Mouse (Mus musculus): ENCODE data around the gene Homer3. TPM values are rescaled to one million over a fixed set of nuclear protein-coding genes. Genes with fewer than 3 reads are reported as not detected.

The Homer3 gene
- polyA plus RNA-seq, 1 experiment: 68.5 TPM

DNA sequence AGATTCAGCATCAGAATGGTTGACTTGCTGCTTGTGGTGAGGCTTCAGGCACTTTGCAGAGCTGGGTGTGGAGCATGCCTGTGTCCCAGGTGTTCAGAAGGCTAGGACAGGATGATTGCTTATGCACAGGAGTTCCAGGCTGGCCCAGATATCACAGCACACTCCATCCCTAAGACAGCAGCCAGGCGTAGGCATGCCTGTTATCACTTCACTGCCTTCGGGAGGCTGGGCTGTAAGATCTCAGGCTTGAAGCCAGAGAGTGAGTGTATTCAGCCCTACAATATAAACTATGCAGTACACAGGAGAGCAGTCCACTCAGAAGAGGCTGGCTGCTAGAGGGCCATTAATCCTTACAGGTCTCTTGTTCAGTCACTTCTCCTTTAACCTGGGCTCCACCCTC is 23.6 kb upstream of the Homer3 start:
- no peak for TF ChIP-seq CTCF (IDR thresholded peaks at IDR 0.05; ENCODE audit: borderline replicate concordance, extremely low read depth, insufficient read depth, insufficient read length)
- TF ChIP-seq POLR2A (IDR thresholded peaks at IDR 0.05; ENCODE audit: borderline replicate concordance, extremely low read depth, insufficient read depth, insufficient read length, poor library complexity, severe bottlenecking): no peak
- no peak for DNase-seq (ENCODE audit: low read depth)

DNA sequence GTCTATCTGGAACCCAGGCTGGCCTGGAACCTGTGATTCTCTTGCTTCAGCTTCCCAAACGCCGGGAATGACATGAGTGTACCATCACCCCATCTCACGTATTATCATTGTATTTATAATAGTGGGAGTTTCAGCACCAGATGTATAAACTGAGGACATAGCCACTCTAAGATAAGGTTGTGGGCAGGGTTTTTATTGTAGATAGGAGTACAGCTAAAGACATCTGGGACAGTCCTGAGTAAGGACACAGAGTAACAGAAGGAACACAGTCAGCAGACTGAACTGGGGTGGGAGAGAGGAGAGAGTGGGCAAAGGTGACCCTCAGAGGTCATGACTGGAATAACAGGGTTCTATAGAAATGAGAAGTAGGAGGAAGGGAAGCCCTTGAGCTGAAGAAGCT is 15.0 kb upstream of the Homer3 start:
- TF ChIP-seq CTCF (IDR thresholded peaks at IDR 0.05; ENCODE audit: borderline replicate concordance, extremely low read depth, insufficient read depth, insufficient read length) (no peak), POLR2A (IDR thresholded peaks at IDR 0.05; ENCODE audit: borderline replicate concordance, extremely low read depth, insufficient read depth, insufficient read length, poor library complexity, severe bottlenecking) (no peak)
- DNase-seq (ENCODE audit: low read depth): no peak

DNA sequence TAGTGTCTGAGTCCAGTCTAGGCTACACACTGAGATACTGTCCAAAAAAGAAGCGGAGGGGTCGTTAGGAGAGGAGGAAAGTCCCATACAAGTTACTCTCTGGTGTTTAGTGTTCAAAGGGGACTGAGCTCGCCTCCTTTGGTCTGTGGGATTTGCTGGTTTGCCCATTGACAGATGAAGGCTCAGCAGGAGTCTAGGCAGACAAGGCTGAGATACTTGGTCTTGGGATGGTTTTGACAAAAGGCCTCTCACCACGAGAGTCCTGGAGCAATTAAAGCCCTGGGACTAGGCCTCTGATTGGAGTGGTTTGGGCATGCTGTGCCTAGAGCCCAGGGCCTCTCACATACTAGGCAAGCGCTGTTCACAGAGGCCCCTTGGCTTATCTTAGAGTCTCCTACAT is 14.3 kb upstream of the Homer3 start:
- DNase-seq (ENCODE audit: low read depth): no peak
- TF ChIP-seq POLR2A (IDR thresholded peaks at IDR 0.05; ENCODE audit: borderline replicate concordance, extremely low read depth, insufficient read depth, insufficient read length, poor library complexity, severe bottlenecking) (no peak), CTCF (IDR thresholded peaks at IDR 0.05; ENCODE audit: borderline replicate concordance, extremely low read depth, insufficient read depth, insufficient read length) (no peak)

DNA sequence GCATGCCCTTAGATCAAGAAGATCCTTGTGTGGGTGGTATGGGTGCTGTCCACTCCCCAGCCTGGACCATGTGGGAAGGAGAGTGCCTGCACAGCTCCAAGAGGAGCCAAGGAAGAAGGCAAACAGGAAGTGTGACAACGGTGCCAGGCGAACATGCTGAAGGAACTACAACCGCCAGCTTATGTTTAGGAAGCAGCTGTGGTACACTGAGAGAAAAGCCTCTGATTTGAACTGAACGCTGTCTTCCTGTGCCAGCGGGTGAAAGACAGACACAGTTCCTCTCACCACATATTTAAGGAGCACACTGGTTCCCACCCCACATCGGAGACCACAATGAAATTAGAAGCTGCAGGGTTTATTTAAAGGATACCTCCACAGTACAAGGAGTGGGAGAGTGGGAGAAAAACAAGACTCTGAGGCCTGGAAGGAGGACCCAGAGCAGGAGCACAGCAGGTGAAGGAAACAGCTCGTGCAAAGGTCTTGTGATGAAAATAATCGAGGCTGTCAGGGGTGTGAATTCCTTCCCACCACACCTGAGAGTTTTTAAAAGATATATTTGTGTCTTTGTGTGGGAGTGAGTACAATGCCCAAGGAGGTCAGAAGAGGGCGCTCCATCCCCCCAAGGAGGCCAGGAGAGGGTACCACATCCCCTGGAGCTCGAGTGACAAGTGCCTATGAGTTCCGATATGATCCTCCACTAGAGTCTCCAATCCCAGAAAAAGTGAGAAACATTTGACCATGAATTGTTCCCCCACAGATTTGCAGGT is 13.6 kb upstream of the Homer3 start:
- no peak for DNase-seq (ENCODE audit: low read depth)
- no peak for TF ChIP-seq POLR2A (IDR thresholded peaks at IDR 0.05; ENCODE audit: borderline replicate concordance, extremely low read depth, insufficient read depth, insufficient read length, poor library complexity, severe bottlenecking)
- TF ChIP-seq CTCF (IDR thresholded peaks at IDR 0.05; ENCODE audit: borderline replicate concordance, extremely low read depth, insufficient read depth, insufficient read length): peak; percentile 59; the same call in 1 of the 2 replicates

DNA sequence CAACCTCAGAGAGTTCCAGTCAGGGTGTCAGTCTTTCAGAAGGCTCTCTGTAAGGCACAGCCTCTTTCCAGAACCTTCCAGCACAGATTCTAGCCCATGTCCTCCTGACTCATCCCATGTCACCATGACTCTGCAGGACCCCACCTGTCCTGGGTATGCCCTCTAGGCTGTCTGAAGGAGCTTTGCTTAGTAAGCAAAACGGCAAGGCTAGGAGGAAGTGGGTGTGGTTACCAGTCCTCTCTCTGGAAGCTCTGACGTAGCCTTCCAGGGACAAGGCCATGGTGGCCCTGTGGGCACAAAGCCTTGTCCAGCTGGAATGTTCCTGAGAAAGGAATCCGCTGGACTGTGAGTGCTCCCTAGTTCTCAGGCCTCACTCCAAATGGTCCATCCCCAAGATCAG is 9.7 kb upstream of the Homer3 start:
- TF ChIP-seq POLR2A (IDR thresholded peaks at IDR 0.05; ENCODE audit: borderline replicate concordance, extremely low read depth, insufficient read depth, insufficient read length, poor library complexity, severe bottlenecking): no peak
- no peak for TF ChIP-seq CTCF (IDR thresholded peaks at IDR 0.05; ENCODE audit: borderline replicate concordance, extremely low read depth, insufficient read depth, insufficient read length)
- DNase-seq (ENCODE audit: low read depth): no peak

DNA sequence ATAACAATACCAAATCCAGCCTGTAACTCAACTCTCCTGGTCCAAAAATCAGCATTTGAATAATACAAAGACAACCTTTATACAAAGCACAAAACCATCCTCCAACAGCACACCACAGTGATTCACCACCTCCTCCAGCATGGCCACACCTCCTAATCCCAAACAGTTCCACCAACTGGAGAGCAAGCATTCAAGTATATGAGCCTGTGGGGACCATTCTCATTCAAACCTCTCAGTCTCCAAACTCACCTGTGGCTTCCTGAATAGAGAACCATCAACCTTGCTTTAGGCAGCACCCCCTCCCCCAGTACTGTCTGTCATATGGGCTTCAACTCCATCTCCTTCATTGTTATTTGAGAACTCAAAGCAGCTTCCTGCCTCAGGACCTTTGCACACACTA is 8.3 kb upstream of the Homer3 start:
- no peak for DNase-seq (ENCODE audit: low read depth)
- TF ChIP-seq POLR2A (IDR thresholded peaks at IDR 0.05; ENCODE audit: borderline replicate concordance, extremely low read depth, insufficient read depth, insufficient read length, poor library complexity, severe bottlenecking) (no peak), CTCF (IDR thresholded peaks at IDR 0.05; ENCODE audit: borderline replicate concordance, extremely low read depth, insufficient read depth, insufficient read length) (no peak)

DNA sequence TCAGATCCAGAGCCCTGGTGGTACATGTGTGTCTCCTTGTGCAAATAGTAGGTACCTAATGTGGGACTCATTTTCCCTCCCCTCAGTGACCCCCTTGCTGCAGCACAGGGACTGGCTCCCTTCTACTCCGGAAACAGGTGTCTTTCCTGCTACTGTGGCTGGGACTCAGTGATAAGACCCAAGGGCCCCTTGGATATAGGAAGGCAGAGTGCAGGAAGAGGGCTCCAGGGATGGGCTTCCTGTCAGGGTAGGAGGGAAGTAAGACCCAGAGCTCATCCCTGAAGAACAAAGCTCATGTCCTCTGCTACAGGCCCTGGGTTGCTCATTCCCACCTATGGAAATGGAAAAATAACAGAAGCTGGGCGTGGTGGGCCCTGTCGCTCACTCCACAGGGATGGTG is 6.2 kb upstream of the Homer3 start:
- DNase-seq (ENCODE audit: low read depth): no peak
- TF ChIP-seq CTCF (IDR thresholded peaks at IDR 0.05; ENCODE audit: borderline replicate concordance, extremely low read depth, insufficient read depth, insufficient read length): no peak
- no peak for TF ChIP-seq POLR2A (IDR thresholded peaks at IDR 0.05; ENCODE audit: borderline replicate concordance, extremely low read depth, insufficient read depth, insufficient read length, poor library complexity, severe bottlenecking)

DNA sequence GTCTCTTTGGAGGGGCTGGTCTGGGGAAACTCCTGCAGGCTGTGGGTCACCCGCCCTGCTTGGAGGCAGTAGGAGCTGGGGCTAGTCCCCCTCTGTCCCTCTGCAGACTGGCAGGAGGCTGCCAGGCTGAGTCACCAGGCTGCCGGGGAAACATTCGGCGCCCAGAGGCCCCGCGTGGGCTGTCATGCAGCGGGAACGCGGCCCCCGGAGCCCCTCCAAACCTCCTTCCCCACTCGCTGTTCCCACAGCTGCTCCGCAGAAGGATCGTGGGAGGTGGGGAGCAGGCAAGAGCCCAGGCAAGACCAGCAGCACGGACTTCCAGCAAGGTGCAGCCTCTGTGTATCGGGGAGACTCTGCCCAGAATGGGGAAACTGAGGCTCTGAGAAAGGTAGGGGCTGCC is 4.5 kb upstream of the Homer3 start:
- DNase-seq (ENCODE audit: low read depth): no peak
- TF ChIP-seq POLR2A (IDR thresholded peaks at IDR 0.05; ENCODE audit: borderline replicate concordance, extremely low read depth, insufficient read depth, insufficient read length, poor library complexity, severe bottlenecking): no peak
- no peak for TF ChIP-seq CTCF (IDR thresholded peaks at IDR 0.05; ENCODE audit: borderline replicate concordance, extremely low read depth, insufficient read depth, insufficient read length)

DNA sequence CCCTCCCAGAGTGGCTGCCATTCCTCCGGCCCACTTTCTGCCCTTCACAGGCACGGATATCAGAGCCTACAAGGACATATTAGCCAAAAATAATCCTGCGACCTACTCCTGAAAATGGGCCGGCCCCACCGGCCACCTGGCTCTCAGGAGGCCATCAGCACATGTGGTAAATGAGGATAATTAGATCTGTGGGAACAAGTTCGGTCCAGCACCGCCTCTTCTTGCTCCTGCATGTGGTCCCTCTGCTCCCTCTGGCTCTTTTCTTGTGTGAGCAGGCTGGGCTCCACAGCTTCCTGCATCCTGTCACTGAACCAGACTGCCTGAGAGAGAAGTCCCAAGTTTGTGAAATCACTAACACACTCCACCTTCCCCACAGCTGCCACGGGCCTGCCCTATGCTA is 3.4 kb upstream of the Homer3 start:
- no peak for DNase-seq (ENCODE audit: low read depth)
- TF ChIP-seq CTCF (IDR thresholded peaks at IDR 0.05; ENCODE audit: borderline replicate concordance, extremely low read depth, insufficient read depth, insufficient read length): no peak
- TF ChIP-seq POLR2A (IDR thresholded peaks at IDR 0.05; ENCODE audit: borderline replicate concordance, extremely low read depth, insufficient read depth, insufficient read length, poor library complexity, severe bottlenecking): no peak

DNA sequence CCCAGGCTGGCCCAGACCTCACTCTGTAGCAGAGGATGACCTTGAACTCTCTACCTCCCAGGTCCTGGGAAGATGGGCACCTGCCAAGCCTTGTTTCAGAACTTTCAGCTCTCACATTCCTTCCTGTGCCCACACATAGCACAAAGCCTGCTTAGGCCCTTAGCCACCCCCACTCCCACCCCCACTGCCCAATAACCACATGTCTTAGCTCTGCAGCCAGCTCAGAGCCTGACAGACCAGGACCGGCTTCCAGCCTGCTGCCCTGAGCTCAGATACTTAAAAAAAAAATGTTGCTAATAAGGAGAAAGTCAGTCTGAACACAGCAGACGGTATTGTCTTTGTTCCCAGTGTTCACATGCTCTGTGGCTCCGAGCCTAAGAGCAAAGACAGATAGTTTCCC is 1.6 kb upstream of the Homer3 start:
- TF ChIP-seq POLR2A (IDR thresholded peaks at IDR 0.05; ENCODE audit: borderline replicate concordance, extremely low read depth, insufficient read depth, insufficient read length, poor library complexity, severe bottlenecking): no peak
- TF ChIP-seq CTCF (IDR thresholded peaks at IDR 0.05; ENCODE audit: borderline replicate concordance, extremely low read depth, insufficient read depth, insufficient read length): no peak
- DNase-seq (ENCODE audit: low read depth): no peak

DNA sequence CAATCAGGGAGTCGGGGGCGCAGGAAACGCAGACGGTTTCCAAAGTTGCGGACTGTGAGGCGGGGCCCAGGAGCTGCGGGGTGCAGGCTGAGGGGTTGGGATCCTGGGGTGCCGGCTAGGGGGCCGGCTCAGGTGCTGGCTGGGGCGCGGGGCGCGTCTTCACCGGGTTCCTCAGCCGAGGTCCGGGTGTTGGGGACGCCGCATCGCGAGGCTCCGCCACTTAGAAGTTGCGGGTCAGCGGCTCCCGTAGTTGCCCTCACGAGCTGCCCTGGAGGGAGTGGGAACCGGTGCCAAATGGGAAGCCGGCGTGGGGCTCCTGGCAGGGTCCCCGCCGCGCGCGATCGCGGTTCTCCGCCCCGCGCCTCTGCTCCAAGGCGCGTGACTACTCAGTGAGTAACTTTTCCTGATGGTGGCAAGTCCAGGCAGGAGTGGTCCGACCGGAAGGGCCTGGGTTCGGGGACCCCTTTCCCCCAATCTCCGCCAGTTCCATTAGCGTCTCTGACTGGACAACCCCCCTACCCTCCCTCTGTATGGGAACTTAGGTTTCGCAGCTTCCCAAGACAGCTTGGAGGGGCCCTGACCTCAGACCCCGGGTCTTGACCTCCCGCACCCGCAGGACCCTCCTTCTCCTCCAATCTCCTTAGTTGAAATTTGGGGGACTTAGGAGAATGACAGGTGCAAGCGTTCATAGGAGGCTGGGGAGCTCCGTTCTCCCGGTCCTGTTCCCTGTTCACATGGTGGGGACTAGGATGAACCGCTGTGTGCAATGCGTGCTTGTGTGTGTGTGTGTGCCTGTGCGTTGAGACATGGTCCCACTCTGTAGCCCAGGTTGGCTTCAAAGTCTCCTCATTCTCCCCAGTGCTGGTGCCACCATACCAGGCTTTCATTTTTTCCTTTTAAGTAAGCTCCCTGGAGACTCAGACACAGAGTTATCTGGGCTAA is 780 bp downstream of the Homer3 start:
- DNase-seq (ENCODE audit: low read depth): peak; percentile 45
- TF ChIP-seq CTCF (IDR thresholded peaks at IDR 0.05; ENCODE audit: borderline replicate concordance, extremely low read depth, insufficient read depth, insufficient read length) (no peak), POLR2A (IDR thresholded peaks at IDR 0.05; ENCODE audit: borderline replicate concordance, extremely low read depth, insufficient read depth, insufficient read length, poor library complexity, severe bottlenecking) (no peak)

Data from brain, embryonic 14.5 days (tissue).